Mouse (Mus musculus): ENCODE data around the gene Popdc3. TPM values are rescaled to one million over a fixed set of nuclear protein-coding genes. Genes with fewer than 3 reads are reported as not detected.

Popdc3 gene
- polyA plus RNA-seq, 1 experiment from 2014 or later = 3.8 TPM

GRCm38 (mm10) chr10:45305173-45305572 is 127.3 kb downstream of the Popdc3 start:
- no peaks in the 10 kb centered on the region for H3K4me1 ChIP-seq (ENCODE audit: control insufficient read depth, insufficient read depth, low read length)
- 72% methylated on average over 5 of the region's 5 CpGs for WGBS
- H3K27ac ChIP-seq (replicated peaks; ENCODE audit: low read depth, low read length) = no peak overlapping the region
- H3K9me3 ChIP-seq (ENCODE audit: control insufficient read depth, low read length) = no peaks in the 10 kb centered on the region
- no peak overlapping the region for H3K4me2 ChIP-seq (ENCODE audit: low read depth, low read length)
- H3K36me3 ChIP-seq (ENCODE audit: control insufficient read depth, insufficient read depth, low read length) = no peaks in the 10 kb centered on the region
- no peak overlapping the region for H3K9ac ChIP-seq (ENCODE audit: low read depth, low read length)
- no peak overlapping the region for H3K4me3 ChIP-seq (ENCODE audit: low read depth, low read length)
- ATAC-seq (ENCODE audit: low read depth) (no peak), DNase-seq (ENCODE audit: low spot score) (no peak)
- H3K27me3 ChIP-seq (replicated peaks; ENCODE audit: control insufficient read depth, insufficient read depth, low read length) = no peaks in the 10 kb centered on the region

- no peaks in the 10 kb centered on the region for H3K36me3 ChIP-seq (ENCODE audit: control insufficient read depth, insufficient read depth, low read length)
- no peaks in the 10 kb centered on the region; the same call in 1 of the 2 replicates for H3K4me1 ChIP-seq (ENCODE audit: control insufficient read depth, insufficient read depth, low read length)
- ATAC-seq (ENCODE audit: low read depth) (no peak), DNase-seq (ENCODE audit: low spot score) (no peak)
- peak overlapping the region; percentile 56; the same call in 1 of the 2 replicates for H3K27ac ChIP-seq (replicated peaks; ENCODE audit: low read depth, low read length)
- no peak overlapping the region for H3K4me2 ChIP-seq (ENCODE audit: low read depth, low read length)
- no peaks in the 10 kb centered on the region for H3K9me3 ChIP-seq (ENCODE audit: control insufficient read depth, low read length)
- WGBS = 88% methylated on average over 5 of the region's 5 CpGs
- H3K9ac ChIP-seq (ENCODE audit: low read depth, low read length) = no peak overlapping the region
- no peak overlapping the region for H3K4me3 ChIP-seq (ENCODE audit: low read depth, low read length)
- no peaks in the 10 kb centered on the region for H3K27me3 ChIP-seq (replicated peaks; ENCODE audit: control insufficient read depth, insufficient read depth, low read length)
Observed at GRCm38 (mm10) chr10:45311129-45311528, 133.2 kb downstream of the Popdc3 start.

- no peak overlapping the region for H3K9ac ChIP-seq (ENCODE audit: low read depth, low read length)
- no peaks in the 10 kb centered on the region for H3K27me3 ChIP-seq (replicated peaks; ENCODE audit: control insufficient read depth, insufficient read depth, low read length)
- no peaks in the 10 kb centered on the region; the same call in 1 of the 2 replicates for H3K4me1 ChIP-seq (ENCODE audit: control insufficient read depth, insufficient read depth, low read length)
- no peak overlapping the region for H3K4me2 ChIP-seq (ENCODE audit: low read depth, low read length)
- WGBS = 66% methylated on average over 7 of the region's 7 CpGs
- H3K27ac ChIP-seq (replicated peaks; ENCODE audit: low read depth, low read length) = peak overlapping the region; percentile 56; the same call in 1 of the 2 replicates
- H3K36me3 ChIP-seq (ENCODE audit: control insufficient read depth, insufficient read depth, low read length) = no peaks in the 10 kb centered on the region
- ATAC-seq (ENCODE audit: low read depth) (peak; percentile 93), DNase-seq (ENCODE audit: low spot score) (peak; percentile 77)
- H3K4me3 ChIP-seq (ENCODE audit: low read depth, low read length) = no peak overlapping the region
- no peaks in the 10 kb centered on the region for H3K9me3 ChIP-seq (ENCODE audit: control insufficient read depth, low read length)
Observed at GRCm38 (mm10) chr10:45311624-45312023, 133.7 kb downstream of the Popdc3 start.

GRCm38 (mm10) chr10:45314865-45315264 is 137.0 kb downstream of the Popdc3 start:
- Histone ChIP-seq H3K4me2 (ENCODE audit: low read depth, low read length) (no peak overlapping the region), H3K9me3 (ENCODE audit: control insufficient read depth, low read length) (no peaks in the 10 kb centered on the region), H3K36me3 (ENCODE audit: control insufficient read depth, insufficient read depth, low read length) (no peaks in the 10 kb centered on the region), H3K27ac (replicated peaks; ENCODE audit: low read depth, low read length) (no peak overlapping the region), H3K4me3 (ENCODE audit: low read depth, low read length) (no peak overlapping the region), H3K27me3 (replicated peaks; ENCODE audit: control insufficient read depth, insufficient read depth, low read length) (no peaks in the 10 kb centered on the region), H3K4me1 (ENCODE audit: control insufficient read depth, insufficient read depth, low read length) (no peaks in the 10 kb centered on the region; the same call in 1 of the 2 replicates), H3K9ac (ENCODE audit: low read depth, low read length) (no peak overlapping the region)
- WGBS = 71% methylated on average over 16 of the region's 16 CpGs
- DNase-seq (ENCODE audit: low spot score) = peak; percentile 48
- ATAC-seq (ENCODE audit: low read depth) = no peak

GRCm38 (mm10) chr10:45318922-45319321 is 141.0 kb downstream of the Popdc3 start:
- 82% methylated on average over 5 of the region's 5 CpGs for WGBS

GRCm38 (mm10) chr10:45320296-45320695 is 142.4 kb downstream of the Popdc3 start:
- H3K9me3 ChIP-seq (ENCODE audit: control insufficient read depth, low read length) = no peaks in the 10 kb centered on the region
- H3K27me3 ChIP-seq (replicated peaks; ENCODE audit: control insufficient read depth, insufficient read depth, low read length) = no peaks in the 10 kb centered on the region
- ATAC-seq (ENCODE audit: low read depth) = no peak
- no peaks in the 10 kb centered on the region for H3K36me3 ChIP-seq (ENCODE audit: control insufficient read depth, insufficient read depth, low read length)
- DNase-seq (ENCODE audit: low spot score) = no peak
- H3K9ac ChIP-seq (ENCODE audit: low read depth, low read length) = no peak overlapping the region
- 70% methylated on average over 3 of the region's 3 CpGs for WGBS
- no peaks in the 10 kb centered on the region for H3K4me1 ChIP-seq (ENCODE audit: control insufficient read depth, insufficient read depth, low read length)
- H3K4me2 ChIP-seq (ENCODE audit: low read depth, low read length) = no peak overlapping the region
- H3K4me3 ChIP-seq (ENCODE audit: low read depth, low read length) = no peak overlapping the region
- no peak overlapping the region for H3K27ac ChIP-seq (replicated peaks; ENCODE audit: low read depth, low read length)

More at GRCm38 (mm10) chr10:45318922-45319321, 141.0 kb downstream of the Popdc3 start:
- Histone ChIP-seq H3K36me3 (ENCODE audit: control insufficient read depth, insufficient read depth, low read length) (no peaks in the 10 kb centered on the region), H3K27me3 (replicated peaks; ENCODE audit: control insufficient read depth, insufficient read depth, low read length) (no peaks in the 10 kb centered on the region), H3K27ac (replicated peaks; ENCODE audit: low read depth, low read length) (no peak overlapping the region), H3K4me1 (ENCODE audit: control insufficient read depth, insufficient read depth, low read length) (no peaks in the 10 kb centered on the region), H3K9ac (ENCODE audit: low read depth, low read length) (no peak overlapping the region), H3K4me3 (ENCODE audit: low read depth, low read length) (no peak overlapping the region), H3K9me3 (ENCODE audit: control insufficient read depth, low read length) (no peaks in the 10 kb centered on the region), H3K4me2 (ENCODE audit: low read depth, low read length) (no peak overlapping the region)
- no peak for ATAC-seq (ENCODE audit: low read depth)
- DNase-seq (ENCODE audit: low spot score) = no peak

- H3K36me3 ChIP-seq (ENCODE audit: control insufficient read depth, insufficient read depth, low read length) = no peaks in the 10 kb centered on the region
- no peak overlapping the region for H3K9ac ChIP-seq (ENCODE audit: low read depth, low read length)
- ATAC-seq (ENCODE audit: low read depth) (no peak), DNase-seq (ENCODE audit: low spot score) (no peak)
- H3K27ac ChIP-seq (replicated peaks; ENCODE audit: low read depth, low read length) = no peak overlapping the region
- no peaks in the 10 kb centered on the region for H3K27me3 ChIP-seq (replicated peaks; ENCODE audit: control insufficient read depth, insufficient read depth, low read length)
- H3K9me3 ChIP-seq (ENCODE audit: control insufficient read depth, low read length) = no peaks in the 10 kb centered on the region
- H3K4me1 ChIP-seq (ENCODE audit: control insufficient read depth, insufficient read depth, low read length) = no peaks in the 10 kb centered on the region
- H3K4me3 ChIP-seq (ENCODE audit: low read depth, low read length) = no peak overlapping the region
- no peak overlapping the region for H3K4me2 ChIP-seq (ENCODE audit: low read depth, low read length)
- WGBS = 62% methylated on average over 1 of the region's 1 CpGs
Observed at GRCm38 (mm10) chr10:45324159-45324558, 146.3 kb downstream of the Popdc3 start.

GRCm38 (mm10) chr10:45328196-45329000 is 150.5 kb downstream of the Popdc3 start:
- Histone ChIP-seq H3K36me3 (ENCODE audit: control insufficient read depth, insufficient read depth, low read length) (no peaks in the 10 kb centered on the region), H3K4me1 (ENCODE audit: control insufficient read depth, insufficient read depth, low read length) (no peaks in the 10 kb centered on the region), H3K9ac (ENCODE audit: low read depth, low read length) (no peak overlapping the region), H3K4me2 (ENCODE audit: low read depth, low read length) (no peak overlapping the region), H3K4me3 (ENCODE audit: low read depth, low read length) (no peak overlapping the region), H3K9me3 (ENCODE audit: control insufficient read depth, low read length) (no peaks in the 10 kb centered on the region), H3K27me3 (replicated peaks; ENCODE audit: control insufficient read depth, insufficient read depth, low read length) (peaks cover 4% of the 10 kb centered on the region; the same call in 1 of the 2 replicates), H3K27ac (replicated peaks; ENCODE audit: low read depth, low read length) (no peak overlapping the region)
- ATAC-seq (ENCODE audit: low read depth) = no peak
- 74% methylated on average over 7 of the region's 7 CpGs for WGBS
- no peak for DNase-seq (ENCODE audit: low spot score)

- H3K4me2 ChIP-seq (ENCODE audit: low read depth, low read length) = peak overlapping the region; percentile 96
- WGBS = 22% methylated on average over 7 of the region's 7 CpGs
- ATAC-seq (ENCODE audit: low read depth) = no peak
Observed at GRCm38 (mm10) chr10:45334925-45335324, 157.0 kb downstream of the Popdc3 start.

More at GRCm38 (mm10) chr10:45334925-45335324, 157.0 kb downstream of the Popdc3 start:
- Histone ChIP-seq H3K4me3 (ENCODE audit: low read depth, low read length) (peak overlapping the region; percentile 70), H3K9ac (ENCODE audit: low read depth, low read length) (no peak overlapping the region), H3K27ac (replicated peaks; ENCODE audit: low read depth, low read length) (no peak overlapping the region), H3K27me3 (replicated peaks; ENCODE audit: control insufficient read depth, insufficient read depth, low read length) (peaks cover 30% of the 10 kb centered on the region), H3K4me1 (ENCODE audit: control insufficient read depth, insufficient read depth, low read length) (no peaks in the 10 kb centered on the region), H3K9me3 (ENCODE audit: control insufficient read depth, low read length) (no peaks in the 10 kb centered on the region), H3K36me3 (ENCODE audit: control insufficient read depth, insufficient read depth, low read length) (no peaks in the 10 kb centered on the region)
- peak; percentile 9 for DNase-seq (ENCODE audit: low spot score)

Measured in embryonic facial prominence, embryonic 14.5 days (tissue).